Mouse (Mus musculus) megakaryocyte, embryonic 14.5 days (primary cell): ENCODE results near the gene Apobec4. TPM values are rescaled to one million over a fixed set of nuclear protein-coding genes. Genes with fewer than 3 reads are reported as not detected.
A peak's percentile ranks its signal among the peaks of the same experiment; 100 is the strongest.

Source experiments
- H3K27me3 ChIP-seq: replicated peaks from 2 replicates; pipeline ENCODE3; 2012; ENCODE audit warnings: inconsistent platforms
- H3K36me3 ChIP-seq: replicated peaks from 2 replicates; pipeline ENCODE3; 2012; ENCODE audit warnings: low read length, inconsistent platforms, mixed read lengths
- H3K4me1 ChIP-seq: 2 replicates; pipeline ENCODE4 v1.6.1; 2012; ENCODE audit warnings: inconsistent platforms
- H3K4me3 ChIP-seq: replicated peaks from 2 replicates; pipeline ENCODE3; 2012; ENCODE audit warnings: moderate library complexity, mild to moderate bottlenecking, inconsistent platforms
- H3K9me3 ChIP-seq: 2 replicates; pipeline ENCODE4 v1.6.1; 2012; ENCODE audit warnings: inconsistent platforms
- FLI1 ChIP-seq: IDR thresholded peaks from 2 replicates; pipeline ENCODE4 v1.6.1; 2012; ENCODE audit warnings: low read length, inconsistent platforms, mixed read lengths
- GATA1 ChIP-seq: IDR thresholded peaks from 3 replicates; pipeline ENCODE4 v1.6.1; 2012; ENCODE audit warnings: mixed read lengths, low read length, inconsistent platforms, borderline replicate concordance
- polyA plus RNA-seq: library from polyadenylated mRNA; stranded (reverse); fragments of >175 nt; gene quantifications from 2 replicates; pipeline ENCODE4 v1.2.3, GENCODE M21; 2012; ENCODE audit warnings: low replicate concordance; ENCODE audit not compliant: insufficient read depth

Apobec4 gene
- polyA plus RNA-seq, result not detected in 2 replicates

DNA sequence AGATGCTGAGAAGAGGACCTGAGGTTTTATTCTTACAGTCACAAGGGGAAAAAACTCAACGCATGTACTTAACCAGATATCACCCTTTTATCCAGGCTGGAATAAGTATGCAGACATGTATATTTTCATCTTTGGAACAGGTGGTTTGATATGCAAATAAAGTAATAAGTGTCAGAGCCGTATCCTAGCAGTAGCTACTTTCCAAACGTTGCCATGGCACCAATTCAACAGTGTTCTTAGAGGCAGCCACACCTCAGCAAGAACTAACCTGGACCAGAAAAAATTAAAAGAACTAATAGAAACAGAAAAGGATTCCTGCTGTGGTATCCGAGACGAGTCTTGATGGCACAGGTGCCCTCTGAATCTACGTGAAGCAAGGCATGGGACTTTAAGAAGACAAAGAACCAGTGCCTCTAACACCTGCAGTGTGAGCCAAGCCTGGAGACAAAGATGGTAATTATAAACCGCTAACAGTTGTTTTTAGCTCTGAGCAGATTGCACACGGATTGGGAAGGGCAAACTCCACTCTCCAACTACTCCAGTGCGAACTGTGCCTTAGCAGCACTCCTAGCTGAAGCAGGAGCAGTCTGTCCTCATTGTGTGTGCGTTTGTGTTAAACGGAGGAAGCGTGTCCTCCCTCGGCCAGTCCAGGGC lies at the start of gene Apobec4:
Gene Apobec4, plus strand, starts transcription at position 240 of the 654 bp plus-strand sequence.
- Histone ChIP-seq H3K9me3 (no peaks in the 10 kb centered on the region), H3K36me3 (no peaks in the 10 kb centered on the region)
- TF ChIP-seq FLI1 (no peak), GATA1 (no peak)

DNA sequence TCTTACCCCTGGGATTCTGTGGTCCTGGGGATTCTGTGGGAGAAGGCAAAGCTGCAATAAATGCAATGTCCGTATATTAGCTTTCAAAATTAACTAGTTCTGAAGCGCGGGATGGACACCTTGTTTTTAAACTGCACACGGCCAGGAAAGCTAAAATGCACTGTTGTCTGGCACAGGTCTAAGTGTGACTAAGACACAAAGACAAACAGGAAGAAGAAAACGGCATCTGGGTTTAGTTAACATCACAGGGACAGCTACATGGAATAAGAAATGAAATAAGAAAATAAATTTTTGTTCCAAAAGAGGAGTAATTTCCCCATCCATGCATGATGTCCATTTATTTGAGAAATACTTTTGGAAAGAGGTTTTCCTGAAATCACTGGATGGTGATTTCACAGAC lies 49.3 kb upstream of the Apobec4 start:
- H3K9me3 ChIP-seq, result peaks cover 7% of the 10 kb centered on the region
- no peak overlapping the region for H3K4me3 ChIP-seq
- peaks cover 6% of the 10 kb centered on the region for H3K4me1 ChIP-seq
- TF ChIP-seq GATA1, result no peak
- TF ChIP-seq FLI1, result no peak
- H3K27me3 ChIP-seq, result peaks cover 60% of the 10 kb centered on the region
- H3K36me3 ChIP-seq, result no peaks in the 10 kb centered on the region

More for the DNA sequence above, at the start of gene Apobec4:
- H3K4me1 ChIP-seq, result 0 out of 2 replicates have a peak, but pooled peaks cover 3% of the 10 kb centered on the region
- peaks cover 29% of the 10 kb centered on the region for H3K27me3 ChIP-seq
- H3K4me3 ChIP-seq, result no peak within 1 kb of the TSS

DNA sequence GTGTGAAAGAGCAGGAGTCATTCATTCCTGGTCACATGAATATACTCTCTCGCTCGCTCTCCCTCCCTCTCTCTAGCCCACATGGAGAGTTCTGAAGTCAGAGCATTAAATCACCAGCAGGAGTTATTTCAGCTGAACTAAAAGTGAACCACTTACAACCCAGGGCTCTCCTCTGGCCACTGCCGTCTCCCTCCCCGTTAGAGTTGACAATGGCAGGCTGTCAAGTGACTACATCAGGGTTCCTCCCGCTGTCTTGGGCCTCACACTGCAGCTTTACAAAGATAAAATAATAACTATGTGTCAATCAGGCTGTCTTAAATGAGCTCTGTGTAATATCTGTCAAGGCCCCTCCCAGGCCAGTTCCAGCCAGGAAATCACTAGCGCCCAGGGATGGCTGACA lies 47.4 kb upstream of the Apobec4 start:
- peaks cover 6% of the 10 kb centered on the region for H3K4me1 ChIP-seq
- peaks cover 7% of the 10 kb centered on the region for H3K9me3 ChIP-seq
- no peak overlapping the region for H3K4me3 ChIP-seq
- TF ChIP-seq GATA1 (no peak), FLI1 (no peak)
- H3K27me3 ChIP-seq, result peaks cover 67% of the 10 kb centered on the region
- no peaks in the 10 kb centered on the region for H3K36me3 ChIP-seq

DNA sequence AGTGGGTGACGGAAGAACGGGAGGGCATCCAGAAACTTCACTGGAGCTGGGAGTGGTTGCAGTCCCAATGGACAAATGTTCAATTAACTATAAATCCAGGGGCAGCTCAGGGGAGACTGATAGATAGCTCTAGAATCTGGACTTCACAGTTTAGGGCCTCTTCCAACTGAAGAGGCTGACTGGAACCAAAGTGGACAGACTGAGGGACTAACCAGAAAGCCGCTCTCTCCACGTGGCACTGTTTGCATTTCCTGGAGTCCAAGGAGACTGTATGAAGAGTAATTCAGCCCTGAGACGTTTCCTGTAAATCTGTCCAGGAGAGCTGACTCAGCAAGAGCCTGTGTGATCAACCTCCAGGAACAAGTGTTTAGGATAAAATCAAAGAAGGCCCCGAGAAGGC lies 46.4 kb upstream of the Apobec4 start:
- Histone ChIP-seq H3K4me3 (no peak overlapping the region), H3K27me3 (peaks cover 71% of the 10 kb centered on the region), H3K36me3 (no peaks in the 10 kb centered on the region), H3K9me3 (peaks cover 7% of the 10 kb centered on the region), H3K4me1 (peaks cover 6% of the 10 kb centered on the region)
- no peak for TF ChIP-seq GATA1
- no peak for TF ChIP-seq FLI1

DNA sequence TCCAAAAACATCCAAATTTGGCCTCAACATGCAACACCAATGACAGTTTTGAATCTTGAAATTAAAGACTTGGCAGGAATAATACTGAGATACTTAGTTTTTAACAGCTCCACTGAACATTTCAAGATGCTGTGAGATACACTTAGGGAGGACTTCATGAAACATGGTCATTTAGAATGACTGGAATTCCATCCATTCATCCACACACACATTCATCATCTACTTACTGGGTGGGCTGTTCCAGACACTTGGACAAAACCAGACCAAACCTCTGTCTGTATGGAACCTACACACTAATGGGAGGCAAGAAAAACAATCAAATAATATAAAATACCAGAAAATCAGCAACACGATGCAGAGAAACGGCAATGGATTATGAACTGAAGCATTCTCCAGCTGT lies 42.8 kb upstream of the Apobec4 start:
- Histone ChIP-seq H3K9me3 (peaks cover 7% of the 10 kb centered on the region), H3K36me3 (no peaks in the 10 kb centered on the region), H3K27me3 (peaks cover 75% of the 10 kb centered on the region), H3K4me3 (no peak overlapping the region), H3K4me1 (peaks cover 6% of the 10 kb centered on the region)
- TF ChIP-seq GATA1, result no peak
- TF ChIP-seq FLI1, result no peak

DNA sequence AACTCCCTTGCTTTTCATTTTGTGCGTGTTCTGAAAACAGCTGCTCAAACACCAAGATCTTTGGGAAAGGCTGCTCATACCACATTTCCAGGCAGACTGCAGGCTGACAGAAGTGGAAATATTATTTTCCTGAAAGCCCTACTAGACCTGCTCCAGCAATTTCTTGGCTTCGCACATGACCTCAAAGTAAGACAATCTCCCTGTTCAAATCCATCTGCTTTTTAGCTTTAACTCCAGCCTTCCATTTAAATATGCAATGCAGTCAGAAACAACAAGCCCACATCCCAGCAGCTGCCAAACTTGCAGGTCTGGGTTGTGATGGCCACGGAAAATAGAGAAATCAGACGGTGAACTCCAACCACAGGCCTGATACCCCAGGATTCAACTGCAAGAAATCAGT lies 39.3 kb upstream of the Apobec4 start:
- Histone ChIP-seq H3K9me3 (no peaks in the 10 kb centered on the region), H3K4me1 (no peaks in the 10 kb centered on the region), H3K4me3 (no peak overlapping the region), H3K36me3 (no peaks in the 10 kb centered on the region), H3K27me3 (peaks cover 61% of the 10 kb centered on the region)
- TF ChIP-seq GATA1, result no peak
- TF ChIP-seq FLI1, result no peak

DNA sequence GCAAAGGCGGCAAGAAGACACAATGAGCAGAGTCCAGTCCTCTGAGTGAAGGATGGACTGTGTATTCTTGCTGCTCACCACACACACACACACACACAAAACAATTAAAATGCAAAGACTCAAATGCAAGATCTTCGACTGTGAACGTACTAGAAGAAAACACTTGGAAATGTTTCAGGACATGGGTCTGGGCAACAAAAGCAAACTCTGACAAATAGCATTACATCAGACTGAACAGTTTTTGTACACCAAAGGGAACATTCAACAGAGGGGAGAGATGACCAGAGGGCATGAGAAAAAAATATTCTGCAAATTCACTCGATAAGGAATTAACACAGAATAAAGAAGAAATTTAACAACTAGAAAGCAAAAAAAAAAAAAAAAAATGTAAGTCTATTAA lies 36.4 kb upstream of the Apobec4 start:
- Histone ChIP-seq H3K9me3 (peaks cover 3% of the 10 kb centered on the region; the same call in 1 of the 2 replicates), H3K4me3 (no peak overlapping the region), H3K4me1 (no peaks in the 10 kb centered on the region), H3K36me3 (no peaks in the 10 kb centered on the region), H3K27me3 (peaks cover 60% of the 10 kb centered on the region)
- no peak for TF ChIP-seq GATA1
- no peak for TF ChIP-seq FLI1

DNA sequence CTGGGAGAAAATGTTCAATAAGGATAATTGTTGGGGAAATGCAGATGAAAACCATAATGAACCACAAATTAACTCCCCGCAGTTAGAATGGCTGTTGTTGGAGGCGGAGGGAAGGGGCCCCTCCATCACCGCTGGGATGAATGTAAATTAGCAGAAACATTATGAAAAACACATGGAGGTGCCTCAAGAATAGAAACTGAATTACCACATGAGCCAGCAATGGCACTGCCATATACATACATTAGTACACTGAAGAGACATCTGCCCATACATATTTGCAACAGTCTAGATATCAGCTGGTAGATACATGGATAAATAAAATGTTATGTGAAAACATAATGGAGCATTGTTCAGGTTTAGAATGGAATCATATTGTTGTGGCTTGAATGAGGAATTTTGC lies 35.9 kb upstream of the Apobec4 start:
- Histone ChIP-seq H3K27me3 (peaks cover 60% of the 10 kb centered on the region), H3K36me3 (no peaks in the 10 kb centered on the region), H3K4me3 (no peak overlapping the region), H3K9me3 (peaks cover 3% of the 10 kb centered on the region; the same call in 1 of the 2 replicates), H3K4me1 (no peaks in the 10 kb centered on the region)
- TF ChIP-seq FLI1 (no peak), GATA1 (no peak)

DNA sequence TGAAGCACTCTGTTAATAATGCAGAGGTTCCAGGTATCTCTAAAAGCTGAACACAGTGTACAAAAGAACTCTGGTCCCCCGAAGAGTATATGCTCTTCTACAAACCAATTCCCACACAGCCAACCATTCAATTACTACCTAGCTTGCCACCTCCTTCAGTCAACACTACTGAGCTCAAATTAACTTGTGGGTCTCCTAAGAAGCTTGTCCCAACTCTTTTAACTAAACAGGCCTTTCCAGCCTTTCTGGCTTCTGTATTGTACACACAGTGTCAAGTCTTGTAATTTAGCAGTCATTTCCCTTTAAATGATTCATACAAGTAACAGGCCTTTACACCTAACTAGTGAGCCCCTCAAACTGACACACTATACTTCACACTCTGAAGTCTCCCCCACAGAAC lies 33.0 kb upstream of the Apobec4 start:
- Histone ChIP-seq H3K4me3 (no peak overlapping the region), H3K36me3 (no peaks in the 10 kb centered on the region)
- TF ChIP-seq FLI1, result no peak
- TF ChIP-seq GATA1, result no peak

DNA sequence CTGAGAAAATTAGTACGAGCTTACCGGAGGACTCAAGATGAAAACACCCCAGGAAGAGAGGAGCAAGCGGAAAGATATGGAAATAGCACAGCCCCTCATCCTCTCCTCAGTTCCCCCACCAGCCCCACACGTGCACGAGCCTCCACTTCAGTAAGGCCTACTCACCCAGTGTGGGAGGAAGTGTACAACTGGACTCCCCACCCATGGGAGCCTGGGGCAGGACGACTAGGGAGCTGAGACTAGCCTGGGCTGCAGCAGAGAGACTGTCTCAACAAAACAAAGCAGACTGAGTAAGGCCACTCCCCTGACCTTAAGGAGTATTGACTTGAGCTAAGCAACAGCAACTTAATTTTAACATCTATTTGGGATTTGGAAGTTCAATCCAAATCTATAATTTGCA lies 32.2 kb upstream of the Apobec4 start:
- Histone ChIP-seq H3K4me1 (peaks cover 15% of the 10 kb centered on the region), H3K4me3 (no peak overlapping the region), H3K27me3 (peaks cover 57% of the 10 kb centered on the region), H3K9me3 (peaks cover 7% of the 10 kb centered on the region; the same call in 1 of the 2 replicates), H3K36me3 (no peaks in the 10 kb centered on the region)
- TF ChIP-seq FLI1, result no peak
- no peak for TF ChIP-seq GATA1

More for the DNA sequence above, 33.0 kb upstream of the Apobec4 start:
- Histone ChIP-seq H3K9me3 (peaks cover 7% of the 10 kb centered on the region; the same call in 1 of the 2 replicates), H3K27me3 (peaks cover 63% of the 10 kb centered on the region), H3K4me1 (peaks cover 15% of the 10 kb centered on the region)

DNA sequence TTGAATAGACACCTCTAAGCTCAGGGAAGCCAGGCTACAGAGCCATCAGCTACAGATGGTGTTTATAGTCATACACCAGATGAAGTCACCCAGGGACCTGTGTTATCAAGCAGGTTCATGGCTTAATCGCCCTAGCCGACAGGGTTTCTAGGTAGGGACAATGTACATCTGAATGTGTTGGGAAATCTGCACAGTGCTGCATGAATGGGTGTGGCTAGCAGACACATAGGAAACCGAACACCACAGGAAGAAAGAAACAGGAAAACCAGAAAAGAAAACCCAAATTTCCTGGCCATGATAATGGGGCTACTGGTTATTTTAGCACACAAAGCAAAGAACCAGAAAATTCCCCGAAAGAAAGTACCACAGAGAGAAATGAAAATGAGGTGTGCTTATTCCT lies 29.4 kb upstream of the Apobec4 start:
- Histone ChIP-seq H3K9me3 (peaks cover 7% of the 10 kb centered on the region; the same call in 1 of the 2 replicates), H3K4me3 (peak overlapping the region; percentile 33), H3K27me3 (peaks cover 55% of the 10 kb centered on the region), H3K4me1 (peaks cover 15% of the 10 kb centered on the region), H3K36me3 (no peaks in the 10 kb centered on the region)
- no peak for TF ChIP-seq FLI1
